Mouse (Mus musculus) kidney, postnatal 4 days (tissue): ENCODE results near the gene Ugcg.
A peak's percentile ranks its signal among the peaks of the same experiment; 100 is the strongest.

Source experiments
- DNase-seq, 2 experiments: peaks; one replicate each; pipeline ENCODE4 v3.0.0; 2021; ENCODE audit warnings: mixed read lengths in 2 of 2

Gene Ugcg

DNA sequence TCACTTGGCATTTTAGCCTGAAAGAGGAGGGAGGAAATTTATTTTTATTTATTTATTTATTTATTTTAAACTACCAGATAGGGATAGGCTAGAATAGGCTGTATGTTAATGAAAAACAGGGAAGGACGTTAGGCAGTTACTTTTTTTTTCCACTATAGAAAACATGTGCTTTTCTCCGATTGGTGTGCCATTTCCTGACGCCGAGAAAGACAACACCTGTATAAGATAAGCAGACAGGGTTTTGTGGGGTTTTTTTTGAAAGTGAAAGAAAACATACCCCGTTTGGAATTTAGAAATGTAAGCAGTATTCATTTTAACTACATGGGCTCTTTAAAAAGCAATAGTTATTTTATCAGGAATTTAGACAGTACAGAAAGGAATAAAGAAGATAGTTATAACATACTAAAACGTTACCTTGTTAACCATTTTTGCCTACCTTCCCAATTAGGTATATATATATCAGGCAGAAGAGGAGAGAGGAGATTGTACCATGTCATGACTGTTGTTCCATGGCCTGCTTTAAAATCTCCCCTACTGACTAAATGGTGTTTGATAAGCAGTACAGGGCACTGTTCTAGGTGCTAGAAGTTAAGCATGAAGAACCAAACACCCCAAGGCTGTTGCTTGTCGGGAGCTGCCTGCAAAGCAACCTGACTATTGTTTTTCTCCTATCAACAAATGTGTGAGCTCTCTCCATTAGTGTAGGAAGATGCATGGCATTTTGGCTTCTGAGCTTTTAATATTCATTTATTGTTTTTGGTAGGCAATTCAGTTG lies 1.8 kb downstream of the Ugcg start:
- DNase-seq: no peak

DNA sequence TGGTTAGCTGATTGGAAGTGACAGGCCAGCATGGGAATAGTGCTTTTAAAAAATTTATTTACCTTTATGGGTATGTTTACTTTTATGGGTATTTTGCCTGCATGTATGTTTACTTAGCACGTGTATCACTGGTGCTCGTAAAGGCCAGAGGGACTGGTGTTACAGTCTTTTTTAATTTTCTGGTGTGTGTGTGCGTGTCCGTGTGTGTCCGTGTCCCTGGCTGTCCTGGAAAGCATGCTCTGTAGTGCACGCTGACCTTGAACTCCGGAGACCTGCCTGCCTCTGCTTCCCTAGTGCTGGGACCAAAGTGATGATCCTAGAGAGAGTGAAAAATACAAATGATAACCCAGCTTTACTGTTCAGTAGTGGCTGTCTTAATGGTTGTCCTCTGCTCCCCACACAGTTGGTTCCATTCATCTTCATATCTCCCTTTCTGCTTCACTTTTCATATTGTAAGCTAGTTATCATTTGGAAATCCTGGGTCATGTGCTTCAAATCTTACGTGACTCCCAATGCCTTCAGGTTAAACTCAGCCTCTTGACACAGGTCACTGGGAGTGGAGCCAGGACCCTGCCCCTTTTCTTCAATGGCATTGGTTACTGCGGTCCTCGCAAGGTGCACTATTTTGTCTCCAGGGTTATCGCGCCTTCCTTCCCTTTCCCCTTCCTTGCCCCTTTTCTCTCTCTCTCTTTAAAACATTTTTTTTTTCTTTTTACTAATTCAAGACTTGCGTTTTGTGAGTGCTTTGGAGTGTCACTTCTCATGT lies 5.9 kb downstream of the Ugcg start:
- DNase-seq: no peak

DNA sequence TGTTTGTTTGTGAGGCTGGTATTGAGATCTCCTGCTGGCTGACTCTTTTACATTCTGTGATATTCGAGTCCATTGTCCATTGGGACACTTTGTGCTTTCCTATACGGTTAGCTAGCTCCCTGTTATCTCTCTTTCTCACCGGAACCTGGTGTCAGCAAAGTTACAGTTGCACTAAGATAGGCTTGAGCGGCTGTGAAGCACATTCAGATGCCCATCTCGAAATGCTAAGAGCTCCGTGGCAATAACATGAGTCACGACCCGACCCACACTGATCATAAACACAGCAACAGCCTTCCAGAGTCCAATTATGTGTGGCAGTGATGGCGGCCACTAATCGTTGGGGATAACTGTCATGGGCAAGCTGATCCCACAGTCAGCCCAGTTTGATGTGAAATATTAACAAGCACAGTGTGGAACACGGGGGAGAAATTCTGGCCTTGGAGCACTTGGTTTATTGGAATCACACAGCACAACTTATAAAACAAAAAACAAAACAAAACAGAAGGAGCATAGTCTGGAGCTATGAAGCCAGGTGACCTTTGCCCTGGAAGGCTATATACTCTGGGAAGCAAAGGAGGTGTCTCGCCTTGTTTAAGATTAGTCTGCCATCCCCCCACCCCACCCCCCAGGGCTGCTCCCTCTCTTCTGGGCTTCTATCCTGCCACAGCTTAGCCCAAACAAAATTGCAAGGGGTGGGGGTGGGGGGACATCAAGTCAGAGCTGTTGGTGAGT lies 7.5 kb downstream of the Ugcg start:
- peak; percentile 14 to 27 for DNase-seq

DNA sequence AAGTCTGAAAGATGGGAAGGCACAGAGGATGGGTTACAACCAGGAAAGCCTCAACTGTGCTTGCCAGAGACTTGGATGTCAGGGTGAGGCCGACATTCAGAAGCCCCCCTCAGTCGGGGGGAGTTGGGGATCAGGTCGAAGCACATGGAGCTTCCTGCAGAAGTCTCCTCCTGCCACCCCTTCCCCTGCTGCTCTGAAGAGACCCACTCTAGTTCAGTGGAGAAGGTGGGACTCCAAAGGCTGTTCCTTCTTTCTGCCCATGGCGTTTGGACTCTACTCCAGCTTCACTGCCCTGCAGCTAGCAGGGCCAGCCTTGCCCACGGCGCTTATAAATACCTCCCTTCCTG lies 8.0 kb downstream of the Ugcg start:
- DNase-seq: peak in 1 of 2 experiments; percentile 9

DNA sequence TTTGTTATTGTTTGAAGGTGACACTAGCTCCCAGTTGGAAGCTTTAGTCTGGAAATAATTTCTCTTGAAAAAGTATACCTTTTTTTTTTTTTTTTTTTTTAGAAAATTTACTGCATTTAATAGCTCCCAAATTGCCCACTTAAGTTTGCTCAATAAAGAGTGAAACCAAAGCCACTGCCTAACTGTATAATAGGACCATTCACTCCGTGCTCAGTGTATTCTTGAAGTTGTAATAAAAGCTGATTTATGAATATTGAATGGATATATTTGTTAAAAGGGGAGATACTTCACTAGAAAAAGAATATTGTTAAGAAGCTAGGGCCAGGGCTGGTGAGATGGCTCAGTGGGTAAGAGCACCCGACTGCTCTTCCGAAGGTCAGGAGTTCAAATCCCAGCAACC lies 8.4 kb downstream of the Ugcg start:
- no peak for DNase-seq

DNA sequence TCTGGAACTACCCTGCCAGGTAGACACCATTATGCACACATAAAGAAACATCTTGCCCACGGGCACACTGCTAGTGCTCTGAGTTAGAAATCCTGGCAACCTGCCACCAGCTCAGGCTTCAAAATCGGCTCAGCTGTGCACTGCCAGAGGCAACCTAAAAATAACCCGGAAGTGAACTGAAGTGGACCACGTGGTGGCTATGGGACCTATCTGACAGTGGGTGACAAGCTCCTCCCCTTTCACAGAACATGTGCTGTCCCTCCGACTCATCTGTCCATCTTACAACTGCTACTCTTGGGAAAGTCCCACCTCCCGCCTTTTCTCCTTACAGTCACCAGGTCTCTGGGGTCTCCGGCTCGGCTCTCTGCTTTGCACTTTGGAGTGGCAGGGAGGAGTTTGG lies 10.3 kb downstream of the Ugcg start:
- DNase-seq: peak; percentile 58 to 67

DNA sequence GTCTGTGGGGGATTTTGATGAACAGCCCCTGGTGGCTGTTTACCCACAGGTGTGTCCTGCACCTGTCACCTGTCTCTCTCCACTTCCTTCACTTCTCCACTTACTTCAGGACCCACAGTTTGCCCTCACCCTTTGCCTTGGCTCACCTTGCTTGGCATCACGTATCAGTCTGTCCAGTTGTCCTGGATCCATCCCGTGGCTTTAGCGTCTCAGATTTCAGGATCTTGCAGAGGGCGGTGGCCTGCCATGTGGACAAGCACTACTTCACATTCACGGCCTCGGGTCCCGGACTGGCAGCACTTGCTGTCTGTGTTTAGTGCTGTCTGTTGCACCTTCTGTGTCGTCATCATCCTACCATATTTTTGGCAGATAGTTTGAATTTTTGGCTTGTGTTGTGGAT lies 10.7 kb downstream of the Ugcg start:
- peak in 1 of 2 experiments; percentile 18 for DNase-seq

DNA sequence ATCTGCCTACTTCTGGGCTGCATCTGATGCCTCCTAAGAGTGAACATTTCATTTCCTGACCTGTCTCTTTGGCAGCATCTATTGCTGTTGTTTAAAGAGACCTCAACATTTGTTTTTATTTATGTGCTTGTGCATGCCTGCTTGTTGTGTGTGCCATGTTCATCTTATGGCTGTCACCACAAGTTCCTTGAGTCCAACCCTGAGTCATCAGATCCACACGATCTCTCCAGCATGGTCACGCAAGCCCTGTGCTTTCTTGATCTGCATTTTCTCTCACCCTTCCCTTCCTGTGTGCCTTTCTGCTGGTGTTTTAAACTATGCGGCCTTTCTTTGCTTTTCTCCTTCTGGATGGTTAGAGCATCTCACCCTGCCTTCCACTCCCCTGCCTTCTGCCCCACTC lies 11.6 kb downstream of the Ugcg start:
- DNase-seq: no peak

DNA sequence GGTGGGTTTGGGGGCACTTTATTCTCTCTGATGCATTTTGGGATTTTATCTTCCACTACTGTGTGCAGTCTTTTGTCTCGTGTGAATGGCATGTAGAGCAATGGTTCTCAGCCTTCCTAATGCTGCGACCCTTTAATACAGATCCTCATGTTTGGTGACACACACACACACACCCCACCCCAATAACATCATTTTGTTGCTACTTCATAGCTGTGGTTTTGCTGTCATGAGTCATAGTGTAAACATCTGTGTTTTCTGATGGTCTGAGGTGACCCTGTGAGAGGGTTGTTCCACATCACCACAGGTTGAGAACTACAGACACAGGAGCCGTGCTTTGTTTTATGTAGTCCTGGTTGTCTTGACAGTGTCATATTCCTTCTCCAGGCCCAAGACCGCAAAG lies 15.6 kb downstream of the Ugcg start:
- DNase-seq: no peak

DNA sequence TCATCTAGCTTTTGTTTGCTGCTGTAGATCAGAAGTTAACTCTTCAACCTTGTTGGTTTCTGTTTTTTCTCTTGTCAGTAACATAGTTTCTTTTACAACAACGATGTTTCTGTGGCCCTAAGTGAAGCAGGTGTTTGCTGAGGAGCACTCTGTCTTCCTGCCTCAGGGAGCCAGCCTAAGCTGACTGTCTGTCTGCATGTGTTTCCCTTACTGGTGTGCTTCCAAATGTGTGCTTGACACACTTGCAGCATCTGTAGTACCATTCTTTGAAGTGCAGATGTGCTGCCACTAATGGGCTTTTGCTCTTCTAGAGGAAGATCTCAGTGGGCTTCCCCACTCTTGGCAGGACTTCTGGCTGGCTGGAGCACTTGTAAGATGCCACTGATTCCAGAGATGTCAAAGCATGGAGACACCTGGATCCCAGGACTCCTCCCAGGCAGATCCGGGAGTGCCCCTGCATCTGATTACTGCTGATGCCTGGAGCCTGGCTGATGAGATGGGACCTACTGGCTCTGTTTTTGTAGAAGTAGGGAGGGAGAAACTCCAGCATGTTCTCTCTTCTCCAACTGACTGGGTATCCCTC lies 16.8 kb downstream of the Ugcg start:
- DNase-seq: no peak

DNA sequence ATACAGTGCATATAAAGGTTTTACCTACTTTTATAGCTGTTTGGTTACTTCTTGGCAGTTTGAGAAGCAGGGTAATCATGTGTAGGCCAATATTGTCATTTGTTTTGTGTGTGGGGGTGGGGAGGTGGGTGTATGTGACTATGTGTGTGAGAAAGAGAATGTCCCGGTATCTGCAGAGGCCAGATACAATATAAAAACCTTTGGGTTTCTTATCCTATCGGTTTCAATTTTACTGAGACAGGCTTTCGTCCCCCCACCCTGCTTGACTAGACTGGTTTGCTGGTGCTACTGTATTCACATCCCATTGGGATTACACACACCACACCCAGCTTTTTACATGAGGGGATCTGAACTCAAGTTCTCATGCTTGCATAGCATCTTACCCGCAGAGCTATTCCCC lies 17.5 kb downstream of the Ugcg start:
- no peak for DNase-seq

DNA sequence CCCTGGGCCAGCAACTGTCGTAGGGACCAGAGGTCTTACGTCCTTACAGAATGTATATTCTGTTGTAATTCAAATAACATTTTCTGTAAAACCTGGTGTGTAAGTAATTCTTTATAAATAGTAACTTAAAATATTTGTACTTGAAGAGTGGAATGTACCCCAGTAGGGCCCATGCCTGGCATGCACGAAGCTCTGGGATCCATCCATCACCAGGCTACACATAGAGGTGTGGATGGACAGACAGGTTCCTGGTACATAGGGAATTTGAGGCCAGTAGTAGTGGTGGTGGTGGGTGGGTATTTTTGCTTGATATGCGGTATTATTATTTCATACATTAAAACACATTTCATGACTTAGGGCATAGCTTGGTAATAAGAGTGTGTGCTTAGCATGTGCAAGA lies 19.6 kb downstream of the Ugcg start:
- no peak for DNase-seq

DNA sequence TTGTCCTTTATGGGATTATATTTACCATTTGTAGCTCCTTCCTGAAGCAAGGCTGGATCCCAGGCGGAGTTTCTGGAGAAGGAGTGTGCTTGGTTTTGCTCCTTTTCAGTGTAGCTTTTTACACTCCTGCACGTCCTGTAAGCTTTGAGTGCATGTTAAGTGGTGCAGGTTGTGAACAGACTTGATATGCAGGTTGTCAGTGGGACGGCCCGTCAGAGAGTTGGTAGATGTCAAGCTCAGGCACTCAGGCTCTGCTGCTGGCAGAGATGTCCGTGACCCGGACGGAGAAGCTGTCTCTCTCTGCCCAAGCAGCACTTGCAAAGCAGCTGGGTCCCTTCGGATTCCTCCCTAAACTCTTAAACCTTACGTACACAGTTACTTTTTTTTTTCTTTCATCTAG lies 22.1 kb downstream of the Ugcg start:
- no peak for DNase-seq

DNA sequence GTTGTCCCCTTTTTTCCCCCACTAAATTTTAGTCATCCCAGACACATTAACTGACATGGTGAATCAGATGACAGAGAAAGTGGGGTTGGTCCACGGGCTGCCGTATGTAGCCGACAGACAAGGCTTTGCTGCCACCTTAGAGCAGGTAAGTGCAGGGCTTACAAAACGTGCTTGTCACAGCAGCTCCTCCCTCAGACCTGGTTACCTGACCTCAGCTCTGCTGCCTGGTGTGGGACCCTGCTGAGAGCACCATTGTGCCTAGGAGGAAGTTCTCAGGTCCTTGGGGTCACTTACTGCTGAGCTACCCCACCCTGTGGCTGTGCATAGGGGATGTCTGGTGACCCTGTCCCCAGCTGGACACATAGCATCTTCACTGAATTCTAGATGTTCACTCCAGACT lies 24.8 kb downstream of the Ugcg start:
- no peak for DNase-seq

DNA sequence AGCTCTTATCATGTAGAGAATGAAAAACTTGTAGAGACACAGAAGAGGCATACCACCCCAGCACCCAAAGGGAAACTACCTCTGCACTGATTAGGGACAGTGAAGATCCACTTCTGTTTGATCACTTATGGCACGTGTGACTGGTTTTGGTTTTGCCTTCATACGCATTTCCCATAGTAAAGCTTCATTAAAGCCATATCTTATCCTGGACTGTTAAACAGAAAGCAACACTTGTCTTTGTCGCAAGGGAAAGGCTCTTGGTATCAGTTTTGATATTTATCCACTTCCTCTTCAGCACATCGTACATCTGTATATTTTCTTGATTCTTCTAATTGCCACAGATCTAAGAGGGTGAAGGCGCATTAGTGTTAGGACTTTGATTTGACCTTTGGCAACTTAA lies 25.6 kb downstream of the Ugcg start:
- DNase-seq: no peak

DNA sequence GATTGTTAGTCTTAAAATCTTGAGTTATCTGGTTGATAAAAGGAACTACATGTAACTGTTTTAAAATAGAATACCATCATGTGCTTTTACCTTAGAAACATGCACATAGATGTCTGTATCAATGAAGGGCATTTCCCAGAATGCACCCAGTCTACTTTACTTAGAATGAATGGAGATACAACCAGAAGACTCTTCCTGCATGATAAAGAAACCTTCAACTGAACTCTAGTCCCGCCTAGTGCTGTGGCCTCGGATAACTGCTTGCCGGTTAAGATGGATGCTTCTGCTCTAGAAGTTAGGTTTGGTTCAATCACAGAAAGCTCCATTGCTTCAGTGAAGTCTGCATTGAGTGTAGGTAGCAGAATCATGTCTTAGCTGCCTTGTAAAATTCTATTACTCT lies 26.5 kb downstream of the Ugcg start:
- no peak for DNase-seq

DNA sequence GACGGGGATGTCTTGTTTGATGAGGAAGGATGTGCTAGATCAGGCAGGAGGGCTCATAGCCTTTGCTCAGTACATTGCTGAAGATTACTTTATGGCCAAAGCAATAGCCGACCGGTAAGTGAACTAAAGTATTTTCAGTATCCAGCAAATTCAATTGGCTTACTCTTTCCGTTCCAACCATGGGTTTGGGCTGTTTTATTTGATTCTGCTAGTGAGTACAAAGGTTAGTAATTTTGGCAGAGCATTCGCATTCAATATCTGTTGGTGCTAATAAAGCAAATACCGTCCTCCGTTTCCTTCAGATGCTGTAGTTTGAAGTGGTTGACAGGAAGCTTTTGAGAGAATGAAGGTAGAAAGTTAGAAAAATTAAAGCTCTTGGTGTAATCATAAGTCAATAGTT lies 28.0 kb downstream of the Ugcg start:
- DNase-seq: no peak

DNA sequence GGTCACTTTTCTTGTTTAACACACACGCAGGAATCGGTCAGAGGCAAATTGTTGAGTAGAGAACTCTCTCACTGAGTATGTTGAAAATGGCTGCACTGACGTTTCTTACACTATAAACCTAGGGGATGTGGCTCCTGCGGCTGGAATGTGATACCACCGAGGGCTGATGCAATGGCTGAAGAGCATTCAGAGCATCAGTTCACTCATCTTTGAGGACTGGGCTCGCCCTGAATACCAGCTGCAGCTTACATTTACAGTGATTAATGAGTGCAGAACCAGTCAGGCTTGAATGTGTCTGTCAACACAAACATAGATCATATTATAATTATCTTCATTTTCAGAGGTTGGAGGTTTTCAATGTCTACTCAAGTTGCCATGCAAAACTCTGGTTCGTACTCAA lies 29.1 kb downstream of the Ugcg start:
- no peak for DNase-seq

DNA sequence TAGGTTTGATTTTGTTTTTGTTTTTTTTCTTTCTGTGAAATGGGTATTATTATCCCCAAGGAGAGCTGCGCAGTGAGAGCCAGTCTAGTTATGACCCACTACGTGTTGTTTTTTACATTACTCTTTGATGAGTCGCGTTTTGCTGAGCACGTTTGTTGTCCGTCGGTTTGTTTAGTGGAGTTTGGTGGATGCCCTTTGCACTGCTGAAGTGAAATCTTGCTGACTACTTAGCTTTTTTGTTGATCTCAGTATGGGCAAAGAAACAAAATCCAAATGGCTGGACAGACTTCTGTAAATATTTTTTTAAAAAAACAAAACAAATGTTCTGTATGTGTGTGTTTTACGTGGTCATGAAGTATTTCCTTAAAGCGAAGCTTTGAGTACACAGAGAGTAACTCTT lies 33.2 kb downstream of the Ugcg start:
- no peak for DNase-seq

DNA sequence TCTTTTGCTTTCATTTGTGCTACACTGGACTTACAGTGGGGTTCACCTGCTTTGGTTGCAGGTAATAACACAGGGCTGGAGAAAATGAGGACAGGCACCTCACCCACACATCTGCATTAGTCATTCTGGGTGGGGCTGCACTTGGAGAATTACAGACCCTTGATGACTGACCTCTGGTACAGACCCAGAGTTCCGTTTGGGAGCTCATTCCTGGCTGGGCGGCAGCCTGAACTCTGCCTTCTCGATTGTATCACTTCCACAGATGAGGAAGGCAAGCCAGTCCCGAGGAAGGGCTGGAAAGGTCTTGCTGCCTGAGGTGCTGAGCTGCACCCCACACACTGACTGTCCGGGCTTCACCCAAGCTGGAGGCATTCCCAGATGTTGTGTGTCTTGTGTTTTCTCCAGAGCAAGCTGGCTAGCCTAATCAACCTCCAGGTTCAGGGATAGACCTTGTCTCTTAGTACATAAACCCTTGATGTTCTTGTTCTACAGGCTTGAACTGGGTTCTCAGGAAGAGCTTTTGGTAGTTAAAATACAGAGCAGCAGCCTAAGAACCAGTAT lies 34.1 kb downstream of the Ugcg start:
- no peak for DNase-seq

DNA sequence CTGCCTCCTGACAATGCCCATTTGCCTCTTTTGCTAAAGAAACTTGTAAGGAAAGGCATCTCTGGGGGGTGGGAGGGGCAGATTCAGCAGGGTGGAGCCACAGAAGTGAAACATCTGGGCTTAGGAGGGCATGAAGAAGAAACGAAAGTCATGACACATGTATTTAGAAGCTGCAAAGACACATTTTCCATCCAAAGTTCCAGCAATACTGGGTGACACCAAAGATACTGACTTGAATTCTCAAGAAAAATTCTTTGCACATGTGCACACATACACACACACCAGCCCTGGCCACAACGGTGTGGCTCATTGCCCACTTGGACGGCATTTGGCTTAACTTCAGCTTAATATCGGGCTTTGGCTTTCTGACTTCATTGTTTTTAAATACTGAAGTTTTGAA lies 35.8 kb downstream of the Ugcg start:
- DNase-seq: no peak

DNA sequence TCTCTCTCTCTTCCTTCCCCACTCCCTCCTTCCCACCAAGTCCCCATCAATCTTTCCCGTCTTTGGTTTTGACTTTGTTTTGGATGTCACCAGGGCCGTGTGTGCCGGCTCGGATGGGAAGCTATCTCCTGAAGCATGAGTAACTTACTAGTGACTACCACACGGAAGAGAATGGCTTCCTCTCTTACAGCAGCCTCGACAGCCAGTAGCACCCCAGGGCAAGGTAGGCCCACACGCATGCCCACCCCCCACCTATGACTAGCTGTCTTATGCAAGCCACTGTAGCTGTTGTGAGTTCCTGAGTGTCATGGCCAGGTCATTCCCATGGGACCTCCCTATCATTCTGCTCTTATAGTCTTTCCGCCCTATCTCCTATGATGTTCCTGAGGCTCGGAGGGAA lies 38.0 kb downstream of the Ugcg start:
- no peak for DNase-seq

DNA sequence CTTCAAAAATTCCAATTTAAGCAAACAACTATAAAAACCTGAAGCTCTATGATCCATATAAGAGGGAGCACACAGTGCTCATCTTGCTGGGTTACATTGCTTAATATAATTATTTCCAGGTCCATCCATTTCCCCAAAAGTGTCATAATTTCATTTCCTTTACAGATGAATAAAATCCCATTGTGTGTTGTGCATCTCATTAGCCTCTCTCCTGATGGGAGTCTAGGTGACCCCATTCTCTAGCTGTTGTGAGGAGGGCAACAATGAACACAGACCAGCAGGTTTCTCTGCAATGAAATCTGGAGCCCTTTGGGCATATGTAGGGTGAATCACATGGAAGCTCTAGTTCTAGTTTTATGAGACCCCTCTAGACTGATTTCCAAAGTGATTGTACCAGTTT lies 39.9 kb downstream of the Ugcg start:
- DNase-seq: no peak
